Mouse (Mus musculus): ENCODE data around the gene Stk11. TPM values are rescaled to one million over a fixed set of nuclear protein-coding genes. Genes with fewer than 3 reads are reported as not detected.

Gene Stk11
- polyA plus RNA-seq, 1 experiment from 2014 or later = 106 TPM

DNA sequence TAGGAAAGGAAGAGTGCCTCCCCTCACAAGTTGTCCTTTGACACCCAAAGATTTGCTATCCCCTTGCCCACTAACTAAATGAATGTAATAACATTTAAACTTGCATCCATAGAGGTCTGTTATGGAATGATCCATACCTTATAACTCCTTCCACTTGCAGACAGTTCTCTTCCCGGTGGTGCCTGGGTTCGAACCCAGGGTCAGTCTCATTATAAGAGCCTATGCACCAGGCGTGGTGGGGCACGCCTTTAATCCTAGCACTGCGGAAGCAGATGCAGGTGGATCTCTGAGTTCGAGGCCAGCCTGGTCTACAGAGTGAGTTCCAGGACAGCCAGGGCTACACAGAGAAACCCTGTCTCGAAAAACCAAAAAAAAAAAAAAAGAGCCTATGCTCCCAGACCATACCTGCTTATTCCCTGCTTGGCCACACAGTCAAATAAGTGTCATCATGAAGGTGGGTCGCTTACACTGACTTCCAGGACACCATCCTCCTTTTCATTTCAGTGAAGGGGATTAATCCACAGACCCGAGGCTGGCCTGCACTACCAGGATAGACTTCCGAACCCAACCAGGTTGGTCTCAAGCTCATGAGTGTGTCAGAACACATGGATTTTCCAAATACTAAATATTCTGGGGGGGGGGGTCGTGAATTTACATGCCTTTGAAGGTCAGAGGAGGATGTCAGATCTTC is 24.5 kb downstream of the Stk11 start:
- WGBS (ENCODE audit: missing documents) = 87% methylated on average over 11 of the region's 11 CpGs
- Histone ChIP-seq H3K27ac (no peak overlapping the region), H3K4me3 (ENCODE audit: inconsistent target) (no peak overlapping the region), H3K79me2 (ENCODE audit: inconsistent target) (peaks cover 28% of the 10 kb centered on the region), H3K36me3 (ENCODE audit: inconsistent target) (peaks cover 12% of the 10 kb centered on the region)

DNA sequence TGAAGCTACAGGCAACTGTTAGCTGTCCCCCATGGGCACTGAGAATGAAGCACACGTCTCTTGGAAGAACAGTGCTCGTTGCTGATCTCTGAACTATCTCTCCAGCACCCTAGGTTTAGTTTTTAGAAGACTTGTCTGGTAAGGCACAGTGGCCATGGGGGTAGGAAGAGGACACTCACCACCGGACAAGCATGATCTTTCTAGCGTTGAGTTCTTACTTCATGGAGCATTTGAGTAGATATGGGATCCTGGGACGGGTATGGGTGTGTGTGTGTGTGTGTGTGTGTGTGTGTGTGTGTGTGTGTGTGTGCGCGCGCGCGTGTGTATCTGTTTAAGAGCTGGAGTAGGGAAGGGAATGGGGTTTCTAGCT is 25.0 kb downstream of the Stk11 start, which contains the start of gene Cbarp:
TSS of gene Cbarp (minus strand) at position 170 of the 370 bp plus-strand sequence.
- Histone ChIP-seq H3K36me3 (ENCODE audit: inconsistent target) (peaks cover 12% of the 10 kb centered on the region), H3K27ac (peak within 1 kb of the TSS; percentile 35), H3K79me2 (ENCODE audit: inconsistent target) (peaks cover 33% of the 10 kb centered on the region), H3K4me3 (ENCODE audit: inconsistent target) (peak within 1 kb of the TSS; percentile 73)
- 86% methylated on average over 10 of the region's 10 CpGs for WGBS (ENCODE audit: missing documents)

DNA sequence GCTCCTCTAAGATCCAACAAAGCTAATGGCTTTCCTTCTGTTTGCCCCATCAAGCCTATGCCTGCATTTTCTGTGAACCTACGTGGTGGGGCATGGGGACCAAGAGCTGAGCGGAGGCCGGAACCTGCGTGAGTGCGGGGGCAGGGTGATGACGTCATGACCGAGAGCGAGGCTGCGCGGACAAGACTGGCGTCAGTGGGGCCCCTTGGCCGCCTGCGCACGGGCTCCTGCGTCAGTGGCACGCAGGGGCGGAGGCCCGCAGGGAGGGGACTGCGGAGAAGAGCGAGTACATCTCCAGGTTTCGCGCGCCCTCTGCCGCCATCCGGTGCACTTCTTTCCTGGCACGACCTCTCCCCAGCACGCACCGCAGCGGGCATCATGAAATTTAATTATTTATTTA is 25.6 kb downstream of the Stk11 start:
- under 1% methylated on average over 29 of the region's 29 CpGs for WGBS (ENCODE audit: missing documents)
- Histone ChIP-seq H3K27ac (peak overlapping the region; percentile 35), H3K4me3 (ENCODE audit: inconsistent target) (peak overlapping the region; percentile 73; the same call in 1 of the 2 replicates), H3K79me2 (ENCODE audit: inconsistent target) (peaks cover 39% of the 10 kb centered on the region), H3K36me3 (ENCODE audit: inconsistent target) (peaks cover 12% of the 10 kb centered on the region)

DNA sequence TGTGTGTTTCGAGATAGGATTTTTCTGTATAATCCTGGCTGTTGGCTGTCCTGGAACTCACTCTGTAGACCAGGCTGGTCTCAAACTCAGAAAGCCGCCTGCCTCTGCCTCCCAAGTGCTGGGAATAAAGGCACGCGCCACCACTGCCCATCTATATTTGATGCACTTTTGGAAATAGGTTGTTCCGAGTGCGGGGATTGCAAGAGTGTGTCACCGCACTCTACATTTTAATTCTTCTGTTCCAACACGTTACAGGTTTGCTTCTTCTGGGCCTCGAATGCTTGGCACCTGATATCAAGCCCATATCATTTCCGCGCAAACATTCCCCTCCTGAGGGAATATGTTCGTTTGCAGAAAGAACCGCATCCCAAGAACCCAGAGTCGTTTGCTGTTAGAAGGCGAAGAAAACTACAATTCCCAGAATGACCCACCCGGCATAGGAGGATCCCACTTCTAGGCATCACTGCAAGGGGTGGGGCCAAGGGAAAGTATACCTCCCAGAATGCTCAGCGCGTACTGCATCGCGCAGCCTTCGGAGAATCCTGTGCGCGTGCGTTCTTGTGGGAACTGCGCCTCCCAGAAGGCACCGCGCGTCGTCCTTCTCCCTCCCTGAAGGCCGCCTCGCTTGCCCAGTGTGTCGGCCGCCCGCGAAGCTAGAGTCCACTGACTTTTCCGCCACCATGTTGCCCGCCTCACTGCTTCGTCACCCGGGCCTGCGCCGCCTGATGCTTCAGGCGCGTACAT is 26.4 kb downstream of the Stk11 start:
- peaks cover 46% of the 10 kb centered on the region for H3K79me2 ChIP-seq (ENCODE audit: inconsistent target)
- H3K36me3 ChIP-seq (ENCODE audit: inconsistent target) = peaks cover 12% of the 10 kb centered on the region
- WGBS (ENCODE audit: missing documents) = under 1% methylated on average over 43 of the region's 43 CpGs
- peak overlapping the region; percentile 13 for H3K27ac ChIP-seq
- H3K4me3 ChIP-seq (ENCODE audit: inconsistent target) = peak overlapping the region; percentile 73

DNA sequence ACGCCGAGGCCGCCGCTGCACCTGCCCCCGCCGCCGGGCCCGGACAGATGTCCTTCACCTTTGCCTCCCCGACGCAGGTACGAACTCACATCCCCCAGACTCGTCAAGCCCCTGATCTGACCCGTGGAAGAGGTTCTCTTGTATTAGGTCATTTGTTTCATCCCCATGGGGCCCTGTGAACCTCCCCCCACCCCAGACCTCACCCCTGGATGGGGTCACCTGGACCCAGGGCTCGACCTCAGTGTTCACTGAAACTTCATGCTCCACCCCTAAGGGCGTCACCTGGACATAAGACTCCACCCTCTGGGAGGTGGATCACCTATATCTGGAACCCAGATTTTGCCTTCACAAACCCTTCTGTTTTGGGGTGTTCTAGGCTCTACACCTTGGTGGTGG is 26.9 kb downstream of the Stk11 start:
- H3K79me2 ChIP-seq (ENCODE audit: inconsistent target) = peaks cover 46% of the 10 kb centered on the region
- under 1% methylated on average over 15 of the region's 15 CpGs for WGBS (ENCODE audit: missing documents)
- H3K27ac ChIP-seq = peak overlapping the region; percentile 43
- H3K4me3 ChIP-seq (ENCODE audit: inconsistent target) = peak overlapping the region; percentile 73
- peaks cover 12% of the 10 kb centered on the region for H3K36me3 ChIP-seq (ENCODE audit: inconsistent target)

DNA sequence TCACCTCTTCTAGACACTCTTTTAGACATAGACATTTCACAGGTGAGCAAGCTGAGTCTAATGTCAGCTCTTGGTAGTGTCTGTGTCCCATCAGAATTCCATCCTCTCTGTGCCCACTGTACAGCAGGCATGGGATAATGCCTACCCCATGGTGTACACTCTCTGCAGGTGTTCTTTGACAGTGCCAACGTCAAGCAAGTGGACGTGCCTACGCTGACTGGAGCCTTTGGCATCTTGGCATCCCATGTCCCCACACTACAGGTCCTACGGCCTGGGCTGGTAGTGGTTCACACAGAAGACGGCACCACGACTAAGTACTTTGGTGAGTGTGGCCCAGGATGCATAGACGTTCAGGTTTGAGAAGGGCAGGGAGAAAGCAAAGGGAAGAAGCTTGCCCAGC is 28.1 kb downstream of the Stk11 start:
- Histone ChIP-seq H3K79me2 (ENCODE audit: inconsistent target) (peaks cover 46% of the 10 kb centered on the region), H3K27ac (no peak overlapping the region), H3K4me3 (ENCODE audit: inconsistent target) (no peak overlapping the region), H3K36me3 (ENCODE audit: inconsistent target) (peaks cover 12% of the 10 kb centered on the region)
- 89% methylated on average over 7 of the region's 7 CpGs for WGBS (ENCODE audit: missing documents)

DNA sequence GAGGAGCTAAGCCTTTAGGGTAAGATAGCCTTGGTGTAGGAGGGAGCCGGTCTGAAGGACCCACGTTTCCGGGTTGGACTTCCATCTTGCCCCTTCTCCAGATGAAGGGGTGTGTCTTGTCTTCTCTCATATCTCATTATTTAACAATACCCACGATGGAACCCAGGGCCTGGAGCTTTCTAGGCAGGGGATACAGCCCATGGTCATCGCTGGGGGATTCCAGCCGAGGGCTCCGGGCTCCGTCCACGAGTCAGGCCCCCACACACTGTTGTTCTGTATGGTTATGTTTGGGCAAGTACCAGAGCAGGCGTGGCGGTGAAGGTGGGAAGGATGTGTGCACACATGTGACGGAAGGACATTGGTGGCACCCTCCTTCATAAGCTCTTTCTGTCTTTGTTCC is 28.6 kb downstream of the Stk11 start:
- H3K79me2 ChIP-seq (ENCODE audit: inconsistent target) = peaks cover 46% of the 10 kb centered on the region
- 93% methylated on average over 10 of the region's 12 CpGs for WGBS (ENCODE audit: missing documents)
- no peak overlapping the region for H3K4me3 ChIP-seq (ENCODE audit: inconsistent target)
- H3K36me3 ChIP-seq (ENCODE audit: inconsistent target) = peaks cover 12% of the 10 kb centered on the region
- H3K27ac ChIP-seq = no peak overlapping the region

DNA sequence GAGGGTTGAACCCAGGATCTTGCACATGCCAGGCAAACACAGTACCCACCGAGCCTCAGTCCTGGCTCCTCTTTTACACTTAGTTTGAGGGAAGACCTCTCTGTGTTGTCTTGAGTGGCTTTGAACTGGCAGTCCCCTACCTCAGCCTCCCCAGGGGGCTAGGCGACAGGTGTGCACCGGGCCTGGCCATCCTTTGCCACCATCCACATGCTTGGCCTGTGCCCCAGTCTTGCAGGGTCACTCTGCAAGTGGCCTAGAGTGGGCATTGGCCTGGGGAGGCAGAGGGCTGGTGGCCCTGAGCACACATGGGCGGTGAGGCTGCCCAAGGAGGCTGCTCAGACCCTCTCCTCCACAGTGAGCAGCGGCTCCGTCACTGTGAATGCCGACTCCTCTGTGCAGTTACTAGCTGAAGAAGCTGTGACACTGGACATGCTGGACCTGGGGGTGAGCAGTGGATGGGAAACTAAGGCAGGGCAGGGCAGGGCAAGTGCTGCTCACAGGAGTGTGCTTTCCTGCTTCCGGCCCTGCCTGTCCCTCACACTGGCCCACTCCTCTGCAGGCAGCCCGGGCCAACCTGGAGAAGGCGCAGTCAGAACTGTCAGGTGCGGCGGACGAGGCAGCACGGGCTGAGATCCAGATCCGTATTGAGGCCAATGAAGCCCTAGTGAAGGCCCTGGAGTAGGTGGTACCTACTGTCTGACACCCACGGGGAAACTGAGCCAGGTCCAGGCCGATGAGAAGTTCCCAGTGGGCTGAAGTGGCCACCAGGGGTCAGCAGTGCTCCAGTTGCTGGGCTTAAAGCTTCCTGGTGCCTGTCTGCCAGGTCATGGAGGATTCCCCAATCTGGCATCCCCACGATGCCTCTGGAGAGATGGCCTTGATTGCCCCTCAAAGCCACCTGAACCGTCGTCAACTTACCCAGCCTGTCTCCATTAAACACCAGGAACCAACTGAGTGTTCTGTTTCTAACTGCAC is 29.5 kb downstream of the Stk11 start:
- peaks cover 51% of the 10 kb centered on the region for H3K79me2 ChIP-seq (ENCODE audit: inconsistent target)
- H3K36me3 ChIP-seq (ENCODE audit: inconsistent target) = peaks cover 12% of the 10 kb centered on the region
- no peak overlapping the region for H3K4me3 ChIP-seq (ENCODE audit: inconsistent target)
- no peak overlapping the region for H3K27ac ChIP-seq
- WGBS (ENCODE audit: missing documents) = 82% methylated on average over 20 of the region's 20 CpGs

DNA sequence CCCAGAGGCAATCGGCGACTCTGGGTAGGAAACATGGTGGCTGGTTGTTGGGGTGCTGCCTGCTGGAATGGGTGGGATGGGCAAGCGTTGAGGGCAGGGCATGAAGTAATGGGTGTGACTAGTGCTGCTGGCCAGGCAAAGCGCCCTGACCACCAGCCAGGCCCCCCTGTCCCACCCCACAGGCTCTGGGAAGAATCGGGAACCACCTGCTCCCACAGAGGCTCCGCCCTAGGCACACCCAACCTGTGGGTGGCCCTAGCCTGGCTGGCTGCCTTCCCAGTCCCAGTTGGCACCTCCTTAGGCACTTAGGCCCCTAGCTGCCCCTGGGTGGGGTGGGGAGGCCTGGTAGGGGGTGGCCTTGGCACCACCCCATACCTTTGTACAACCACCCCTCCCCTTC is 30.3 kb downstream of the Stk11 start:
- Histone ChIP-seq H3K36me3 (ENCODE audit: inconsistent target) (peaks cover 12% of the 10 kb centered on the region), H3K4me3 (ENCODE audit: inconsistent target) (no peak overlapping the region), H3K27ac (no peak overlapping the region), H3K79me2 (ENCODE audit: inconsistent target) (peaks cover 57% of the 10 kb centered on the region)
- WGBS (ENCODE audit: missing documents) = 74% methylated on average over 6 of the region's 6 CpGs

DNA sequence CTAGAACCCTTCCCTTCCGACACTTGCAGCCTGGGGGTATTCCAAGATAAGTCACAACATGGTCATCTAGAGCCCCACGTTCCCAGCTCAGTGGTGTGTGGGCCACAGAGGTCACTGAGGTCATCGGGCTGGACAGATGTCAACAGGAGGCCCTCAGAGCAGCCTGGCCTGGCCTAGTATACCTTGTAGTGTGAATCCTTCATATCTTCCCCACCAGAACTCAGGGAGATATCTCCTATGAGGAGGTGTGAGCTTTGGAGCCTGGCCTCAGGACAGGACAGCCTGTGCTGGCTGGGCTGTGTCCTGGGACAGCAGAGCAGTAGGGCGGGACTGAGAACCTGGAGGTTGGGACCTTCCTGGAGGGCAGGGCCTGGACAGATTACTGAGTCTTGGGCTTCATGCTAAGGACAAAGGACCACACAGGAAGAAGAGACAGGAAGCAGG is 31.0 kb downstream of the Stk11 start:
- 93% methylated on average over 4 of the region's 4 CpGs for WGBS (ENCODE audit: missing documents)
- Histone ChIP-seq H3K27ac (no peak overlapping the region), H3K4me3 (ENCODE audit: inconsistent target) (no peak overlapping the region), H3K79me2 (ENCODE audit: inconsistent target) (peaks cover 64% of the 10 kb centered on the region), H3K36me3 (ENCODE audit: inconsistent target) (peaks cover 12% of the 10 kb centered on the region)

DNA sequence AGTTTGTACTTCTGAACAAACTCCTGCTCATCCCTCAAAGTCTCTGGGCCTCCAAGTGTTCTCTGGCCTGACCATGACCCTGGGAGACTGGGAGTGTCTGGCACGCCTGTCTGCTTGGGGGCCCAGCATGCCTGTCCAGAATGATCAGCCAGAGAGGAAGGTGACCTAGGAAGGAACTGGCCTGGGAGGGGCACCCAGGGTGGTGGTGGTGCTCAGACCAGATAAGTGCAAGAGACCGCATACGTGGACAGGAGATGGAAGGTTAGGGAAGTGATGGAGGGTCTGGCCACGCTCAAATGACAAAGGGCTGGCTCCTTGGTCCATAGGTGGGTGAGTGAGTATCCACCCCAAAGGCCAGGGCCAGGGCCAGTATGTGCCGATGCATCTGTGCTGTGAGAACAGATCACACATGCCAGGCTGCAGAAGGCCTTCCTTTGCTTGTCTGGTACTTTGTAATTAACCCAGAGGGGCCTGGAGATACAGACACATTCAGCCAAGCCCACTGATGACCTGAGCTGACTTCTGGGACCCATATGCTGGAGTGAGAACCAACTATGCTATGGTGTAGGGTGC is 31.6 kb downstream of the Stk11 start:
- Histone ChIP-seq H3K4me3 (ENCODE audit: inconsistent target) (no peak overlapping the region), H3K36me3 (ENCODE audit: inconsistent target) (peaks cover 12% of the 10 kb centered on the region), H3K27ac (peak overlapping the region; percentile 93), H3K79me2 (ENCODE audit: inconsistent target) (peaks cover 70% of the 10 kb centered on the region)
- WGBS (ENCODE audit: missing documents) = 87% methylated on average over 5 of the region's 5 CpGs

DNA sequence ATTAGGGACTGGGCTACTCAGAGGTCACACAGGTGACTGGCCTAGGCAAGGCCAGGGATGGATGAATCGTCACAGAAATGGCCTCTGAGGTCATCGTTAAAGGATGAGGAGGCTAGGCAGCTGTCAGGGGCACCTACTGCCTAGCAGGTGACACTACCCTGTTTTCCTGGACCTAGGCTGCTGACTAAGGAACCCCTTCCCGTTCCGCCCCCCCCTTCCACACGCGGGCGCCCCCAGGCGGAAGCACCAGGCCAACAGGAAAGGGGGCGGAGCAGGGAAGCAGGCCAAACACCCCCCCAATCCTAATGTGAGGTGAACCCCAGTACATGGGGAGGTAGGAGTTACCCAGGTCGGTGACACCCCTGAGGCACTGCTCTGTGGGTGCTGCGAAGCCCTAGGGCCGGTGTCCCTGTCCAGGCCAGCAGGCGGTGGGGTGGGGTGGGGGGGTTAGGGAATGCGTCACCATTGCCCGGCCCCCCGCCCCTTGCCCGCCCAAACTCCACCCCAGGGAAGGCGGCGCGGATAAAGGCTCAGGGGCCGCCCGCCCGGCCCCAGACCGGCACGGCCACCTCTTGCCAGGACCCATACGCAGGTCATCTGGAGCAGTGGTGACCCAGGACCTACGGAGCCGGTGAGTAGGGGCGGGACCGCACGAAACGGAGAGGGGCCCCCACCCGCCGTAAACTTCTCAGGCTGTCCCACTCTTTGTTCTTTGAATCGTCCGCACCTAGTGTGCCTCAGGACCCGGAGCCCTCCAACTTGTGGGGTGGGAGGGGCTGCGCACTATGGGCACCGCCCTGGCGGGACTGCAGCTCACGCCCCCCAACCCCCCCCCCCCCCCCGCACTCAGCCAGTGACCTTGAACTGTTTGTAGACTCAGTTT is 32.4 kb downstream of the Stk11 start, which contains the start of gene Midn:
TSS of gene Midn (plus strand) at position 554 of the 883 bp plus-strand sequence.
- 1% methylated on average over 40 of the region's 42 CpGs for WGBS (ENCODE audit: missing documents)
- Histone ChIP-seq H3K36me3 (ENCODE audit: inconsistent target) (peaks cover 13% of the 10 kb centered on the region), H3K4me3 (ENCODE audit: inconsistent target) (peak within 1 kb of the TSS; percentile 65), H3K79me2 (ENCODE audit: inconsistent target) (peaks cover 71% of the 10 kb centered on the region), H3K27ac (peak within 1 kb of the TSS; percentile 93)

DNA sequence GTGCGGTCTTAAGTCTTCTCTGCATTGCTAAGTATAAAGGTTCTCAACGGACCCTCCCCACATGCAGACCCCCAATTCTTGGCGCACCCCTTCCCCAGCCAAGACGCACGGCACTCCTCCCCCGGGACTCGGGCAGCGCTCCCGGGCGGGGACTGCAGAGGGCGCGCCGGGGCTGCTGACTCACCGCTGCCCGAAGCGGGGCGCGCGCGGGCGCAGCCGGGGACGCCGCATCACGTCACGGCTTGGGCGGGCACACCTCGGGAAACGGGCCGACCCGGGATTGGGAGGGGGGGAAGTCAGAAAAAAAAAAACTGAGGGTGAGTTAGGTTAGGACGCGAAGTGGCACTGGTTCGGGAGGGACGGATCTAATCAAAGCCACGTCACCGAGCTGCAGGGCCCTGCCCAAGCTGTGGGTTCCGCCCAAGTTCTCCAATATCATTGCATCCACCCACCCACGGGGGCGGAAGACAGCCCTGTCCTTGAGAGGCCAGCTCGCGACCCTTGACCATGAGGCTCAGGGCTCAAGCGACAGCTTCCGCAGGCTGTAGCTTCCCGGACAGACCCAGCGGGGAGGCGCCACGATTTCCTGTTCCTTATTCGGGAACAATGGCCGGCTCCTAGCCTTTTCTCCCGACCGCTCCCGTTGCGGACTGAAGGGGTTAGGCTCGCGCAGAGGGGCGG is 33.1 kb downstream of the Stk11 start:
- H3K27ac ChIP-seq = peak overlapping the region; percentile 93
- H3K79me2 ChIP-seq (ENCODE audit: inconsistent target) = peaks cover 71% of the 10 kb centered on the region
- H3K4me3 ChIP-seq (ENCODE audit: inconsistent target) = peak overlapping the region; percentile 65
- under 1% methylated on average over 32 of the region's 57 CpGs for WGBS (ENCODE audit: missing documents)
- peaks cover 19% of the 10 kb centered on the region for H3K36me3 ChIP-seq (ENCODE audit: inconsistent target)

All from macrophage (primary cell).